ENCODE assay signal across 13 mouse cellular contexts in genomic region chr6:113667611-113668122, GRCm38 (mm10). TPM values are rescaled to one million over a fixed set of nuclear protein-coding genes. Genes with fewer than 3 reads are reported as not detected.
DNase-seq lines count a peak whose midpoint lies in the region; ATAC-seq lines count a peak whose summit lies in the region.
"Had no signal": no experiment of that assay in that cellular context is flagged by ENCODE, and none has a peak within 500 bp of the region (broad histone marks: within the 10 kb centered on the region; RNA-seq: fewer than 3 reads in every experiment).

No protein-coding gene starts in this region.

- H3K27ac ChIP-seq in kidney, embryonic 15.5 days, result 0 out of 2 replicates have a peak overlapping the region, but pooled peaks have one; percentile 13
- H3K27ac ChIP-seq in brown adipose tissue, adult 24 weeks (replicated peaks; ENCODE audit: low read depth, low read length), result peak overlapping the region; percentile 95
- H3K27ac ChIP-seq in intestine, embryonic 15.5 days, result peak overlapping the region; percentile 44
- H3K27ac ChIP-seq in stomach, embryonic 16.5 days (ENCODE audit: low read length), result peak overlapping the region; percentile 43

- H3K9me3 ChIP-seq in kidney, embryonic 15.5 days (replicated peaks), result no peaks in the 10 kb centered on the region
- H3K9me3 ChIP-seq in intestine, embryonic 15.5 days, result no peaks in the 10 kb centered on the region
- no peaks in the 10 kb centered on the region for H3K9me3 ChIP-seq in stomach, embryonic 16.5 days (replicated peaks; ENCODE audit: control insufficient read depth, low read length)

- 51% methylated on average over 8 of the region's 8 CpGs for WGBS in kidney, embryonic 15.5 days
- 60% methylated on average over 8 of the region's 8 CpGs for WGBS in intestine, embryonic 15.5 days
- WGBS in stomach, embryonic 16.5 days, result 66% methylated on average over 8 of the region's 8 CpGs

- H3K9ac ChIP-seq in kidney, embryonic 15.5 days, result no peak overlapping the region
- H3K9ac ChIP-seq in intestine, embryonic 15.5 days, result no peak overlapping the region
- no peak overlapping the region for H3K9ac ChIP-seq in stomach, embryonic 16.5 days (ENCODE audit: low read length)

- H3K4me2 ChIP-seq in kidney, embryonic 15.5 days, result no peak overlapping the region
- H3K4me2 ChIP-seq in intestine, embryonic 15.5 days (replicated peaks), result no peak overlapping the region
- H3K4me2 ChIP-seq in stomach, embryonic 16.5 days (ENCODE audit: low read depth, low read length), result no peak overlapping the region

- H3K4me3 ChIP-seq in kidney, embryonic 15.5 days (replicated peaks), result no peak overlapping the region
- H3K4me3 ChIP-seq in brown adipose tissue, adult 24 weeks (ENCODE audit: insufficient read depth, low read depth, low read length), result no peak overlapping the region
- no peak overlapping the region for H3K4me3 ChIP-seq in intestine, embryonic 15.5 days (replicated peaks)
- H3K4me3 ChIP-seq in stomach, embryonic 16.5 days (replicated peaks; ENCODE audit: low read length), result no peak overlapping the region
- H3K4me3 ChIP-seq: liver, embryonic 13.5 days had no signal

- no peak for DNase-seq in kidney, adult 9 months
- no peak for DNase-seq in Muller cell, postnatal 12 days (ENCODE audit: inconsistent ontology term)
- no peak for DNase-seq in kidney, postnatal 25 days
- DNase-seq: cerebellum, postnatal 36 days; layer of hippocampus, postnatal 36 days; liver, embryonic 13.5 days; right cerebral cortex, adult 18-20 months had no signal

- no peaks in the 10 kb centered on the region for H3K36me3 ChIP-seq in kidney, embryonic 15.5 days
- no peaks in the 10 kb centered on the region for H3K36me3 ChIP-seq in intestine, embryonic 15.5 days
- H3K36me3 ChIP-seq in stomach, embryonic 16.5 days (ENCODE audit: control insufficient read depth, insufficient read depth, low read length), result no peaks in the 10 kb centered on the region

- H3K4me1 ChIP-seq in kidney, embryonic 15.5 days, result peaks cover 29% of the 10 kb centered on the region
- H3K4me1 ChIP-seq in brown adipose tissue, adult 24 weeks (ENCODE audit: control insufficient read depth, insufficient read depth, insufficient read length, low read length), result peaks cover 32% of the 10 kb centered on the region
- H3K4me1 ChIP-seq in intestine, embryonic 15.5 days (replicated peaks), result peaks cover 15% of the 10 kb centered on the region; the same call in 1 of the 2 replicates
- H3K4me1 ChIP-seq in stomach, embryonic 16.5 days (ENCODE audit: control insufficient read depth, insufficient read depth, low read length), result peaks cover 5% of the 10 kb centered on the region

- no peaks in the 10 kb centered on the region for H3K27me3 ChIP-seq in kidney, embryonic 15.5 days
- no peaks in the 10 kb centered on the region for H3K27me3 ChIP-seq in intestine, embryonic 15.5 days (replicated peaks)
- no peaks in the 10 kb centered on the region for H3K27me3 ChIP-seq in stomach, embryonic 16.5 days (ENCODE audit: control insufficient read depth, insufficient read depth, low read length)
- H3K27me3 ChIP-seq: liver, embryonic 13.5 days had no signal

- ATAC-seq in kidney, embryonic 15.5 days (replicated peaks; ENCODE audit: low FRiP score), result no peak
- ATAC-seq in intestine, embryonic 15.5 days, result no peak
- ATAC-seq in stomach, embryonic 16.5 days (ENCODE audit: insufficient read depth, low FRiP score), result no peak
- ATAC-seq: activated CD4-positive, CD25-positive, alpha-beta regulatory T cell, adult 4 months had no signal

RNA-seq across cellular contexts. Expression of gene Tatdn2, which starts 29.2 kb away (rescaled TPM):
- polyA plus RNA-seq in kidney, embryonic 15.5 days (2015; fragmentation: Nextera tagmentation; extraction: Ambion mirVana), result 0.49 and 0.77 TPM in 2 replicates
- 18.0 and 29.7 TPM in 2 replicates for polyA plus RNA-seq in brown adipose tissue, adult 24 weeks (2012; ENCODE audit: insufficient read depth, insufficient read length, missing spikeins)
- 0.97 and 1.2 TPM in 2 replicates for polyA plus RNA-seq in intestine, embryonic 15.5 days (2015; fragmentation: Nextera tagmentation; extraction: Ambion mirVana)
- polyA plus RNA-seq in stomach, embryonic 16.5 days (2015; fragmentation: Nextera tagmentation; extraction: Ambion mirVana), result 0.58 and 0.72 TPM in 2 replicates

RNA-seq across cellular contexts. Expression of gene Irak2, which starts 29.4 kb away (rescaled TPM):
- 5.2 and 5.3 TPM in 2 replicates for polyA plus RNA-seq in kidney, embryonic 15.5 days (2015; fragmentation: Nextera tagmentation; extraction: Ambion mirVana)
- 18.9 and 19.7 TPM in 2 replicates for polyA plus RNA-seq in brown adipose tissue, adult 24 weeks (2012; ENCODE audit: insufficient read depth, insufficient read length, missing spikeins)
- 11.0 and 13.9 TPM in 2 replicates for polyA plus RNA-seq in intestine, embryonic 15.5 days (2015; fragmentation: Nextera tagmentation; extraction: Ambion mirVana)
- polyA plus RNA-seq in stomach, embryonic 16.5 days (2015; fragmentation: Nextera tagmentation; extraction: Ambion mirVana), result 9.3 and 12.0 TPM in 2 replicates

RNA-seq across cellular contexts. Expression of gene Vhl, which starts 43.9 kb away (rescaled TPM):
- 36.1 and 39.3 TPM in 2 replicates for polyA plus RNA-seq in kidney, embryonic 15.5 days (2015; fragmentation: Nextera tagmentation; extraction: Ambion mirVana)
- polyA plus RNA-seq in brown adipose tissue, adult 24 weeks (2012; ENCODE audit: insufficient read depth, insufficient read length, missing spikeins), result 13.2 and 15.0 TPM in 2 replicates
- polyA plus RNA-seq in intestine, embryonic 15.5 days (2015; fragmentation: Nextera tagmentation; extraction: Ambion mirVana), result 33.3 and 37.5 TPM in 2 replicates
- 34.4 and 35.9 TPM in 2 replicates for polyA plus RNA-seq in stomach, embryonic 16.5 days (2015; fragmentation: Nextera tagmentation; extraction: Ambion mirVana)

RNA-seq across cellular contexts. Expression of gene Ghrl, which starts 52.0 kb away (rescaled TPM):
- 0.81 and 1.2 TPM in 2 replicates for polyA plus RNA-seq in kidney, embryonic 15.5 days (2015; fragmentation: Nextera tagmentation; extraction: Ambion mirVana)
- polyA plus RNA-seq in brown adipose tissue, adult 24 weeks (2012; ENCODE audit: insufficient read depth, insufficient read length, missing spikeins), result not detected in 2 replicates
- polyA plus RNA-seq in intestine, embryonic 15.5 days (2015; fragmentation: Nextera tagmentation; extraction: Ambion mirVana), result 103 and 125 TPM in 2 replicates
- 40.7 and 53.2 TPM in 2 replicates for polyA plus RNA-seq in stomach, embryonic 16.5 days (2015; fragmentation: Nextera tagmentation; extraction: Ambion mirVana)
- polyA plus RNA-seq: activated CD4-positive, CD25-positive, alpha-beta regulatory T cell, adult 4 months; liver, embryonic 13.5 days; midbrain, postnatal 0 days had no signal

Comparison
In these comparisons a context has a peak if more than half of its experiments do, and no peak if none do; other contexts are left out.
1. H3K27ac ChIP-seq: peak in every context shown above with its lines; median percentile 95 in brown adipose tissue, adult 24 weeks; 44 in intestine, embryonic 15.5 days; 43 in stomach, embryonic 16.5 days; 13 in kidney, embryonic 15.5 days.